Mouse (Mus musculus) adipose tissue, adult 10 weeks (tissue): ENCODE data around the gene Thy1. TPM values are rescaled to one million over a fixed set of nuclear protein-coding genes. Genes with fewer than 3 reads are reported as not detected.

ENCODE experiments used
- polyA plus RNA-seq: library from polyadenylated mRNA; stranded (reverse); fragments of 350-450 nt; fragmentation: Illumina TruSeq; extraction: RNeasy Lipid Tissue Mini Kit (QIAGEN cat#74804); gene quantifications from one replicate; pipeline ENCODE4 v1.2.3, GENCODE M21; 2014; ENCODE audit warnings: low read depth, low replicate concordance

The Thy1 gene
- 29.5 TPM for polyA plus RNA-seq

DNA sequence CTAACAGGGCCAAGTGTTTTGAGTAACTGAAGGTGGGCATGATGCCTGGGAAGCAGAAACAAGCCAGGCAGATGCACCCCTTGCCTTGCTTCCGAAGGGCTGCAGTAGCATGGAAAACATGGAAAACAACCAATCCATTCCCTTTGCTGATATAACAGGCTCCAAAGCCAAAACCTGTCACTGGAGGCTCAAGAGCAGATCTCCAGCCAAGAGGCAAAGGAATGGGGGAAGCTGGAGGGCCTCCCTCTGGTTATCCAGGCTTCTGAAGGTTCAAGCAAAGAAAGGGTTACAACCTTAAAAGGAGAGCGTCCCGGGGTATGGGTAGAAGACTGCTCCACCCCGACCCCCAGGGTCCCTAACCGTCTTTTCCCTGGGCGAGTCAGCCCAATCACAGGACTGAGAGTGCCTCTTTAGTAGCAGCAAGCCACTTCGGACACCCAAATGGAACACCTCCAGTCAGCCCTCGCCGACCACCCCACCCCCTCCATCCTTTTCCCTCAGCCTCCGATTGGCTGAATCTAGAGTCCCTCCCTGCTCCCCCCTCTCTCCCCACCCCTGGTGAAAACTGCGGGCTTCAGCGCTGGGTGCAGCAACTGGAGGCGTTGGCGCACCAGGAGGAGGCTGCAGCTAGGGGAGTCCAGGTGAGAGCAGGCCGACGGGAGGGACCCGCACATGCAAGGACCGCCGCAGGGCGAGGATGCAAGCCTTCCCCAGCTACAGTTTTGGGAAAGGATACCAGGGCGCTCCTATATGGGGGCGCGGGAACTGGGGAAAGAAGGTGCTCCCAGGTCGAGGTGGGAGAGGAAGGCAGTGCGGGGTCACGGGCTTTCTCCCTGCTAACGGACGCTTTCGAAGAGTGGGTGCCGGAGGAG, at the start of gene Thy1:
TSS of gene Thy1 (plus strand) at position 549 of the 872 bp plus-strand sequence.

DNA sequence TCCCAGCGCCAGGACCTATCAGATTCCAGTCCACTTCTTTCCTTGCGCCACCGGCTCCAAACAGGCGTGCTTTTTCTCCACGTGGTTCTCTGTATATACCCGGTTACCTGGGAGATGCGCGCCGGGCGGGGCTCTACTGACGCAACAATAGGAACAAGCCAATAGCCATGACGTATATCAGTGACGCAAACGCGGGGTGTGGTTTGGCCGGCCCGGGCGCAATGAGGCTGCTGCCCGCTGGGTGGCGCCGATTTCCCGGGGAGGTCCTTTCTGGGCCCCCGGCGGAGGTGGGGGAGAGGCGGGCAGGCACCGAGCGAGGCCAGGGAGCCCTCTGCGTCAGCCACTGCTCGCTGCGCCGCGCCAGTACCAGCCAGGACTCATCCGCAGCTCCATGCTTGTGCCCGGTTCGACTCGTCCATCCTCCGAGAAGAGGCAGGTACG, 23.6 kb downstream of the Thy1 start, which contains the start of gene Usp2:
TSS of gene Usp2 (plus strand) at position 237 of the 441 bp plus-strand sequence.

Other genes starting within 250 kb of the Thy1 start
- 28.8 TPM for gene Usp2, start 23.6 kb downstream of the Thy1 start, polyA plus RNA-seq
- gene Mfrp, start 58.3 kb downstream of the Thy1 start, polyA plus RNA-seq: 63.7 TPM
- gene C1qtnf5, start 63.9 kb downstream of the Thy1 start, polyA plus RNA-seq: 22.6 TPM
- gene Gm49380, start 70.1 kb downstream of the Thy1 start, polyA plus RNA-seq: 0.19 TPM
- gene Rnf26, start 70.1 kb downstream of the Thy1 start, polyA plus RNA-seq: 17.6 TPM
- 166 TPM for gene Mcam, start 91.1 kb downstream of the Thy1 start, polyA plus RNA-seq
- 17.4 TPM for gene Cbl, start 190.7 kb downstream of the Thy1 start, polyA plus RNA-seq
- gene Ccdc153, start 197.3 kb downstream of the Thy1 start, polyA plus RNA-seq: 32.6 TPM
- gene Pdzd3, start 208.1 kb downstream of the Thy1 start, polyA plus RNA-seq: 3.3 TPM
- 17.3 TPM for gene Nlrx1, start 225.2 kb downstream of the Thy1 start, polyA plus RNA-seq
- gene Abcg4, start 245.2 kb downstream of the Thy1 start, polyA plus RNA-seq: 2.2 TPM